Mouse (Mus musculus): Measurements from ENCODE around the gene Clec12a. TPM values are rescaled to one million over a fixed set of nuclear protein-coding genes. Genes with fewer than 3 reads are reported as not detected.

The Clec12a gene
- total RNA-seq (2023): 100 to 1,000 TPM; 146 to 158 TPM

GRCm38 (mm10) chr6:129342391-129342790 lies at the start of gene Clec12a:
TSS of gene Clec12a (plus strand) at chr6:129342691.

GRCm38 (mm10) chr6:129331610-129332009 lies 10.9 kb upstream of the Clec12a start, which contains the start of gene 4922502D21Rik:
TSS of gene 4922502D21Rik (minus strand) at chr6:129331796.

GRCm38 (mm10) chr6:129385774-129386173 lies 43.3 kb downstream of the Clec12a start, which contains the start of gene Clec12b:
TSS of gene Clec12b (minus strand) at chr6:129385874.

GRCm38 (mm10) chr6:129396997-129397396 lies 54.5 kb downstream of the Clec12a start, which contains the start of gene Clec1b:
TSS of gene Clec1b (plus strand) at chr6:129397297.

GRCm38 (mm10) chr6:129408562-129408961 lies 66.1 kb downstream of the Clec12a start, which contains the start of gene Clec9a:
TSS of gene Clec9a (plus strand) at chr6:129408862.

Other genes starting within 250 kb of the Clec12a start
- gene Clec2e, start 241.8 kb upstream of the Clec12a start, total RNA-seq (2023): not detected
- gene Clec2d, start 162.1 kb upstream of the Clec12a start, total RNA-seq (2023): 100 to 1,000 TPM; 117 to 130 TPM
- 10 to 100 TPM; 32.7 to 49.3 TPM for gene Cd69, start 67.3 kb upstream of the Clec12a start, total RNA-seq (2023)
- not detected for gene 4922502D21Rik, start 10.9 kb upstream of the Clec12a start, total RNA-seq (2023)
- gene Clec12b, start 43.2 kb downstream of the Clec12a start, total RNA-seq (2023): not detected
- 10 to 100 TPM; 11.0 to 19.1 TPM for gene Clec1b, start 54.6 kb downstream of the Clec12a start, total RNA-seq (2023)
- 10 to 100 TPM in 1 of 2 experiments, 1 to 10 TPM in 1; 7.8 to 20.6 TPM for gene Clec9a, start 66.2 kb downstream of the Clec12a start, total RNA-seq (2023)
- gene Clec1a, start 109.3 kb downstream of the Clec12a start, total RNA-seq (2023): 1 to 10 TPM in 1 of 2 experiments, under 1 TPM in 1; 0.58 to 1.5 TPM
- 1 to 10 TPM; 1.7 to 3.1 TPM for gene Olr1, start 164.5 kb downstream of the Clec12a start, total RNA-seq (2023)
- 1 to 10 TPM in 1 of 2 experiments, not detected in 1; 1.4 TPM for gene Tmem52b, start 169.9 kb downstream of the Clec12a start, total RNA-seq (2023)
- gene Gabarapl1, start 190.5 kb downstream of the Clec12a start, total RNA-seq (2023): 10 to 100 TPM; 63.8 to 74.3 TPM
- not detected for gene Klre1, start 235.2 kb downstream of the Clec12a start, total RNA-seq (2023)
- gene Klrd1, start 249.1 kb downstream of the Clec12a start, total RNA-seq (2023): 10 to 100 TPM in 1 of 2 experiments, 1 to 10 TPM in 1; 9.9 to 12.7 TPM